Mouse (Mus musculus) embryo, embryonic 10 days (tissue): Measurements from ENCODE around the gene Usp9x.

Experiments
- DNase-seq: peaks from one replicate; pipeline ENCODE4 v3.0.0-alpha.2; 2015; ENCODE audit warnings: low spot score

Gene Usp9x

GRCm38 (mm10) chrX:13072461-13072982 lies 1.2 kb downstream of the Usp9x start:
- peak; percentile 74 for DNase-seq

- no peak for DNase-seq
Measured at GRCm38 (mm10) chrX:13085621-13086020, 14.3 kb downstream of the Usp9x start.

- DNase-seq, result no peak
Measured at GRCm38 (mm10) chrX:13096985-13097384, 25.7 kb downstream of the Usp9x start.

- peak; percentile 20 for DNase-seq
Measured at GRCm38 (mm10) chrX:13206514-13206913, 135.2 kb downstream of the Usp9x start.

- DNase-seq, result peak; percentile 96
Measured at GRCm38 (mm10) chrX:13207512-13208341, 136.4 kb downstream of the Usp9x start.

GRCm38 (mm10) chrX:13208404-13208803 lies 137.1 kb downstream of the Usp9x start:
- DNase-seq, result no peak

GRCm38 (mm10) chrX:13214275-13214674 lies 143.0 kb downstream of the Usp9x start:
- DNase-seq, result peak; percentile 33
